Mouse (Mus musculus) lung, postnatal 0 days (tissue): ENCODE results near the gene Fscb.

Experiments used
- CTCF ChIP-seq: IDR thresholded peaks from 2 replicates; pipeline ENCODE4 v1.5.1; 2016; ENCODE audit warnings: antibody characterized with exemption, mild to moderate bottlenecking
- EP300 ChIP-seq: IDR thresholded peaks from 2 replicates; pipeline ENCODE4 v1.6.1; 2016; ENCODE audit warnings: antibody characterized with exemption, mild to moderate bottlenecking, control low read depth

DNA sequence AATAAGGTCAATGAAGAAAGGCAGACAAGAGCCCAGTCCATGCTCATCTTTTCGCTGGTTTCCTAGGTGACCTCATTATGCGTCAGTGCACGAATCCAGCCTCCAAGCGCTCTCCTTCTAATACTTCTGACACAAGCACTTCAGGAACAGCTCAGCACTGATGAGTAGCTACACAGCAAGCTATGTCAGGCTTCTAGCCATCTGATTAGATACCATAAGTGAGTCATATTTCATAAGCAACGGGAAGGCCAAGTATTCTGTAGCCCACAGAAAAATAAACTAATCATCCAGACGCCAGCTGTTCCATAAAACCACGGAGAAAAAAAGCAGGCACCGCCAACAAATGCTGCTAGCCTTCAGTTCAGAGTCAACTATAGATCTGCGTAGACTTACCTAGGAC lies 24.6 kb downstream of the Fscb start:
- TF ChIP-seq CTCF (no peak), EP300 (no peak)
